Mouse (Mus musculus): ENCODE measurements around the gene Slc13a1. TPM values are rescaled to one million over a fixed set of nuclear protein-coding genes. Genes with fewer than 3 reads are reported as not detected.

The Slc13a1 gene
- not detected in 2 replicates for polyA plus RNA-seq (2012)

DNA sequence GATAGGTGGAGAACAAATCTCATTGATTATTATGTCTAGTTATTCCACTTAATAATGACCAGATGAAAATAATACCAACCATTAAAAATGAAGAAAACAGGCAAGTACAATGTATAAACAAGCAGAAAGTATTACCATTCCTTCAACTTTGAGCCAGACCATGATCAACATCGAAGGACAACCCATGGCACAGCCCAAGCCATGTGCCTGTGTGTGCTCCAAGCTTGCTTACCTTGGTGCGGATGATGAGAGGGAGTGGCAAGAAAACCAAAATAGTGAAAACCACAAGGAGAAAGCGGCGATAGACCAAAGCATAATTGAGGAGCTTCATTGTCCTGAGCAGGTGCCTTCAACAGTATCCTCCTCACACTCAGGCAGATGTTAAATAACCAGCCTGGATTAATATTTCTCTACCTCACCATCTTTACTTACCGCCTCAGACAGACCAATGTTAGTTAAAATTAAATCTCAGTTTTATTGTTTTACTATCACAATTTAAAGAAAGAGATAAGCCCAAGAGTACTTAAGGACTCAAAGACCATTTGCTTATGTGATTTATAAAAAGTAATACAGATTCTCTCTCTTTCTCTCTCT lies at the start of gene Slc13a1:
TSS of gene Slc13a1 (minus strand) at position 359 of the 594 bp plus-strand sequence.

Other genes starting within 250 kb of the Slc13a1 start
- gene Tas2r118, start 198.0 kb downstream of the Slc13a1 start, polyA plus RNA-seq (2012) = not detected in 2 replicates

Data from megakaryocyte-erythroid progenitor cell, adult 5 weeks (primary cell).